8 mouse cellular contexts compared by ENCODE assay signal in genomic region chr4:109665982-109666460, GRCm38 (mm10). TPM values are rescaled to one million over a fixed set of nuclear protein-coding genes. Genes with fewer than 3 reads are reported as not detected.
DNase-seq lines count a peak whose midpoint lies in the region; ATAC-seq lines count a peak whose summit lies in the region.

No protein-coding gene starts in this region.

- intact Hi-C loops in left cerebral cortex, postnatal 25 days (cut with DNase I), result loop anchor here (1.0 to 2.0 kb wide), 2 partner anchors 10 to 313 kb away; partner anchors contain the start of genes Dmrta2 and Faf1

- peaks cover 24% of the 10 kb centered on the region for H3K4me1 ChIP-seq in hindbrain, embryonic 15.5 days (replicated peaks)
- H3K4me1 ChIP-seq in megakaryocyte, embryonic 14.5 days, result peaks cover 21% of the 10 kb centered on the region

- under 1% methylated on average over 40 of the region's 49 CpGs for WGBS in hindbrain, embryonic 15.5 days

- no peaks in the 10 kb centered on the region for H3K9me3 ChIP-seq in hindbrain, embryonic 15.5 days
- H3K9me3 ChIP-seq in megakaryocyte, embryonic 14.5 days, result no peaks in the 10 kb centered on the region

- H3K27ac ChIP-seq in hindbrain, embryonic 15.5 days (replicated peaks), result peak overlapping the region; percentile 43; the same call in 1 of the 2 replicates

- peak overlapping the region; percentile 49 for H3K4me3 ChIP-seq in hindbrain, embryonic 15.5 days
- H3K4me3 ChIP-seq in megakaryocyte, embryonic 14.5 days (replicated peaks), result peak overlapping the region; percentile 94

- DNase-seq in thymus, adult 18-20 months, result peak; percentile 48 to 50
- no peak for DNase-seq in thymus, postnatal 25 days
- peak; percentile 74 to 79 for DNase-seq in cerebellum, postnatal 25 days
- peak; percentile 62 to 64 for DNase-seq in gastrocnemius, adult 8-10 months (ENCODE audit: low spot score in 2 of 2)
- peak; percentile 19 to 27 for DNase-seq in left cerebral cortex, postnatal 25 days (ENCODE audit: low spot score in 2 of 2)
- peak; percentile 53 for DNase-seq in skeletal muscle tissue, adult 2 months (ENCODE audit: low read depth, low spot score)

- ATAC-seq in hindbrain, embryonic 15.5 days (ENCODE audit: low FRiP score, low read depth), result peak; percentile 63

- H3K27me3 ChIP-seq in hindbrain, embryonic 15.5 days, result peaks cover 30% of the 10 kb centered on the region
- peaks cover 38% of the 10 kb centered on the region for H3K27me3 ChIP-seq in megakaryocyte, embryonic 14.5 days (replicated peaks)

- no peaks in the 10 kb centered on the region for H3K36me3 ChIP-seq in hindbrain, embryonic 15.5 days
- H3K36me3 ChIP-seq in megakaryocyte, embryonic 14.5 days (replicated peaks; ENCODE audit: low read length), result no peaks in the 10 kb centered on the region

- H3K9ac ChIP-seq in hindbrain, embryonic 15.5 days, result peak overlapping the region; percentile 38

- peak overlapping the region; percentile 76 for H3K4me2 ChIP-seq in hindbrain, embryonic 15.5 days

RNA-seq across cellular contexts. Expression of gene Cdkn2c, which starts 1.0 kb away (rescaled TPM):
- 10 to 100 TPM; 16.8 to 27.9 (median 22.5) TPM for total RNA-seq in gastrocnemius, adult 8-10 months (2022)
- 3.9 and 4.7 TPM in 2 replicates for polyA plus RNA-seq in hindbrain, embryonic 15.5 days (2015; fragmentation: Nextera tagmentation; extraction: Ambion mirVana)
- 1 to 10 TPM; 3.5 to 4.0 TPM for total RNA-seq in left cerebral cortex, postnatal 25 days (2021)
- 1.6 TPM in 1 of 2 replicates, not detected in the other for polyA plus RNA-seq in megakaryocyte, embryonic 14.5 days (2012; ENCODE audit: insufficient read depth, low replicate concordance)

RNA-seq across cellular contexts. Expression of gene Faf1, which starts 10.4 kb away (rescaled TPM):
- 10 to 100 TPM; 42.9 to 51.1 (median 47.2) TPM for total RNA-seq in gastrocnemius, adult 8-10 months (2022)
- 30.2 and 31.8 TPM in 2 replicates for polyA plus RNA-seq in hindbrain, embryonic 15.5 days (2015; fragmentation: Nextera tagmentation; extraction: Ambion mirVana)
- 10 to 100 TPM; 22.2 to 22.6 TPM for total RNA-seq in left cerebral cortex, postnatal 25 days (2021)
- 2.0 and 3.4 TPM in 2 replicates for polyA plus RNA-seq in megakaryocyte, embryonic 14.5 days (2012; ENCODE audit: insufficient read depth, low replicate concordance)
